Mouse (Mus musculus) hindbrain, embryonic 12.5 days (tissue): ENCODE measurements at regions not wholly inside any gene's neighbourhood (a gene's known extent, or its start where the extent isn't known, plus 50 kb on each side); places are given as distances from the start of the nearest gene placed in this dataset.
"Not testable (repeated sequence)": the region's sequence is repeated elsewhere in the genome, so short reads cannot be mapped to it uniquely, and the experiment has no call there.

Source experiments
- ATAC-seq: fragments of 200-750 bp; cut with Nextera tagmentation; 2 replicates; pipeline ENCODE4 v1.8.0; 2017; ENCODE audit warnings: moderate TSS enrichment; ENCODE audit not compliant: low FRiP score
- H3K27ac ChIP-seq: fragments of 300-500 bp; sonication (generic); 2 replicates; pipeline ENCODE4 v1.5.1; 2016; ENCODE audit warnings: mild to moderate bottlenecking
- H3K27me3 ChIP-seq: fragments of 300-500 bp; sonication (generic); 2 replicates; pipeline ENCODE4 v1.6.1; 2016; ENCODE audit warnings: mild to moderate bottlenecking
- H3K36me3 ChIP-seq: fragments of 300-500 bp; sonication (generic); 2 replicates; pipeline ENCODE4 v1.6.1; 2016; ENCODE audit warnings: mild to moderate bottlenecking
- H3K4me1 ChIP-seq: fragments of 300-500 bp; sonication (generic); 2 replicates; pipeline ENCODE4 v1.6.1; 2016
- H3K4me2 ChIP-seq: fragments of 300-500 bp; sonication (generic); replicated peaks from 2 replicates; pipeline ENCODE4 v1.6.1; 2016; ENCODE audit warnings: mild to moderate bottlenecking
- H3K4me3 ChIP-seq: fragments of 300-500 bp; sonication (generic); 2 replicates; pipeline ENCODE4 v1.5.1; 2016; ENCODE audit warnings: mild to moderate bottlenecking
- H3K9ac ChIP-seq: fragments of 300-500 bp; sonication (generic); 2 replicates; pipeline ENCODE4 v1.6.1; 2016; ENCODE audit warnings: mild to moderate bottlenecking, moderate library complexity
- H3K9me3 ChIP-seq: fragments of 300-500 bp; sonication (generic); replicated peaks from 2 replicates; pipeline ENCODE4 v1.6.1; 2016; ENCODE audit warnings: mild to moderate bottlenecking
- WGBS: fragments of 180-500 bp; shearing (Covaris S2); methylation state at CpG from one replicate; pipeline ENCODE4 v1.1.7; 2016; 5-methylcytosine and 5-hydroxymethylcytosine counted together

- H3K27ac ChIP-seq: no peak overlapping the region
- no peak overlapping the region for H3K4me2 ChIP-seq
- 89% methylated on average over 21 of the region's 21 CpGs for WGBS
- H3K9me3 ChIP-seq: no peaks in the 10 kb centered on the region
- 0 out of 2 replicates have a peak, but pooled peaks cover 4% of the 10 kb centered on the region for H3K4me1 ChIP-seq
- no peak overlapping the region for H3K4me3 ChIP-seq
- H3K9ac ChIP-seq: no peak overlapping the region
- ATAC-seq: no peak
- H3K36me3 ChIP-seq: no peaks in the 10 kb centered on the region
- no peaks in the 10 kb centered on the region for H3K27me3 ChIP-seq
These were observed 279.0 kb upstream of the Arglu1 start for GRCm38 (mm10) chr8:8969112-8969950.

GRCm38 (mm10) chr8:8966658-8967048 lies 276.3 kb upstream of the Arglu1 start:
- H3K36me3 ChIP-seq: no peaks in the 10 kb centered on the region
- no peaks in the 10 kb centered on the region for H3K27me3 ChIP-seq
- H3K9me3 ChIP-seq: no peaks in the 10 kb centered on the region
- no peak overlapping the region for H3K4me2 ChIP-seq
- no peak overlapping the region for H3K9ac ChIP-seq
- H3K4me3 ChIP-seq: no peak overlapping the region
- 73% methylated on average over 1 of the region's 1 CpGs for whole genome bisulfite sequencing
- no peak overlapping the region for H3K27ac ChIP-seq
- H3K4me1 ChIP-seq: 0 out of 2 replicates have a peak, but pooled peaks cover 4% of the 10 kb centered on the region
- no peak for ATAC-seq

GRCm38 (mm10) chr8:8965983-8966657 lies 275.8 kb upstream of the Arglu1 start:
- 0 out of 2 replicates have a peak, but pooled peaks cover 4% of the 10 kb centered on the region for H3K4me1 ChIP-seq
- H3K4me2 ChIP-seq: no peak overlapping the region
- H3K9ac ChIP-seq: no peak overlapping the region
- no peaks in the 10 kb centered on the region for H3K9me3 ChIP-seq
- H3K27ac ChIP-seq: no peak overlapping the region
- no peak overlapping the region for H3K4me3 ChIP-seq
- WGBS: 5% methylated on average over 10 of the region's 10 CpGs
- no peaks in the 10 kb centered on the region for H3K36me3 ChIP-seq
- no peak for ATAC-seq
- H3K27me3 ChIP-seq: no peaks in the 10 kb centered on the region

- Histone ChIP-seq H3K4me3 (no peak overlapping the region), H3K27ac (no peak overlapping the region), H3K4me1 (no peaks in the 10 kb centered on the region), H3K9ac (no peak overlapping the region), H3K36me3 (no peaks in the 10 kb centered on the region), H3K9me3 (no peaks in the 10 kb centered on the region), H3K4me2 (no peak overlapping the region), H3K27me3 (no peaks in the 10 kb centered on the region)
- WGBS: 88% methylated on average over 3 of the region's 3 CpGs
- no peak for ATAC-seq
These were observed 269.9 kb upstream of the Arglu1 start for GRCm38 (mm10) chr8:8960221-8960620.

DNA sequence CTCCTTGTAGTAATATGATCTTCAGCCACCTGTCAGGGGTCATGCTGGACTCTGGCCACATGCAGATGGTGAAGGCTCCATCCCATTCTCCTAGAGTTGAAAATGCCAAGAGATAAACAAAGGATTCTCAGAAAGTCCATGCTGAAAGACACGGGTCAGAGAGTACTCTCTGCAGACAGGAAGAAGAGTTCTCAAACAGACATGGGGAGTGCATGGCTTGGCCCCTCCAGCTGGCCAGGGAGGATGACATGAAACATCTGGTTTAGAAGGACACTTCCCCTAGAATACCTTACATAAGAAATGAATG lies 269.4 kb upstream of the Arglu1 start:
- Histone ChIP-seq H3K4me1 (no peaks in the 10 kb centered on the region), H3K9me3 (no peaks in the 10 kb centered on the region), H3K4me3 (no peak overlapping the region), H3K36me3 (no peaks in the 10 kb centered on the region), H3K27ac (no peak overlapping the region), H3K27me3 (no peaks in the 10 kb centered on the region), H3K9ac (no peak overlapping the region), H3K4me2 (no peak overlapping the region)
- ATAC-seq: no peak
- 48% methylated on average over 1 of the region's 1 CpGs for WGBS

- Histone ChIP-seq H3K27ac (no peak overlapping the region), H3K36me3 (no peaks in the 10 kb centered on the region), H3K27me3 (no peaks in the 10 kb centered on the region), H3K4me3 (no peak overlapping the region), H3K4me1 (no peaks in the 10 kb centered on the region), H3K4me2 (no peak overlapping the region), H3K9ac (no peak overlapping the region), H3K9me3 (no peaks in the 10 kb centered on the region)
- no peak for ATAC-seq
- 73% methylated on average over 8 of the region's 8 CpGs for WGBS
These were observed 268.9 kb upstream of the Arglu1 start for GRCm38 (mm10) chr8:8959021-8959786.

GRCm38 (mm10) chr8:8958140-8958539 lies 267.8 kb upstream of the Arglu1 start:
- H3K9ac ChIP-seq, H3K27ac ChIP-seq, H3K4me3 ChIP-seq, H3K27me3 ChIP-seq, H3K36me3 ChIP-seq, H3K4me1 ChIP-seq, H3K9me3 ChIP-seq, H3K4me2 ChIP-seq, ATAC-seq: not testable (repeated sequence)
- WGBS: 84% methylated on average over 8 of the region's 8 CpGs

DNA sequence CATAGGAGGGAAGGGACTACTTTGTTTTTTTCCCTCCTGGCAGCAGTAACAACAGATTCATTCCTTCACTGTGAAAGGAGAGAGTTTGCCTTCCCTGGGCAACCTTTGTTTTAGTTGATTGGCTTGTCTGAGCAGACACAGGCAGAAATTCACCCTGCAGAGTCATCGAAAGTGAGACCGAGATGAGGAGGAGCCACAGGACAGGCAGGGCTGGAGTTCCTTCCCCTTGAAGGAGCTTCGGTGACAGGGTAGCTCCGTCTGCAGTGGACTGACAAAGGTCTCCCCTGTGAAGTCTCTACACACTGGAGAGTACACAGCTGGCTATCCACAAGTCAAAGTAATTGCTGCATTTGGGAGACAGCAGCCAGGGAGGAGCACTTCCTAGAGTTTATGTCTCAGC lies 261.9 kb upstream of the Arglu1 start:
- Histone ChIP-seq H3K4me3 (no peak overlapping the region), H3K9me3 (no peaks in the 10 kb centered on the region), H3K36me3 (no peaks in the 10 kb centered on the region), H3K27me3 (no peaks in the 10 kb centered on the region), H3K4me2 (no peak overlapping the region), H3K9ac (no peak overlapping the region), H3K27ac (no peak overlapping the region), H3K4me1 (peaks cover 17% of the 10 kb centered on the region)
- ATAC-seq: no peak
- 4% methylated on average over 4 of the region's 4 CpGs for WGBS

DNA sequence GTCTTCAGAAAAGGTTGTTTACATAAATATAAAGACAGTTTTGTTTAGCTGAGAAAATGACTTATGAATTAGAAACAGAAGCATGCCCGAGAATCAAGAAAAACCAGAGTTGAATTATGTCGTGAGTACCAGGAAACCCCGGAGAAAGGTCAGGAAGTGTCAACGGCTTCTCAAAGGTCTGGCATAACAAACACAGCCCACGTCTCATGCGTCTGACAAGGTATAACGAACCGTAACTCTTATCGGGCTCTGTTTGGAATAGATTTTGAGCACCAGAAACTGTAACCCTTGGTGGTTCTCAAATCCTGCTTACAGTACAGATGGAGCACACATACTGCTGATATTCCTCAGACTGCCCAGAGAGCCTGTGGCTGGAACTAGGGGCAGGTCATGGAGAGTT lies 260.9 kb upstream of the Arglu1 start:
- H3K36me3 ChIP-seq: no peaks in the 10 kb centered on the region
- H3K9me3 ChIP-seq: no peaks in the 10 kb centered on the region
- H3K27me3 ChIP-seq: no peaks in the 10 kb centered on the region
- H3K4me3 ChIP-seq: no peak overlapping the region
- H3K4me2 ChIP-seq: no peak overlapping the region
- no peak for ATAC-seq
- peaks cover 18% of the 10 kb centered on the region for H3K4me1 ChIP-seq
- no peak overlapping the region for H3K27ac ChIP-seq
- H3K9ac ChIP-seq: no peak overlapping the region
- WGBS: 19% methylated on average over 9 of the region's 9 CpGs

GRCm38 (mm10) chr8:8947516-8948161 lies 257.3 kb upstream of the Arglu1 start:
- Histone ChIP-seq H3K36me3 (no peaks in the 10 kb centered on the region), H3K9ac (no peak overlapping the region), H3K9me3 (no peaks in the 10 kb centered on the region), H3K4me3 (no peak overlapping the region), H3K27me3 (no peaks in the 10 kb centered on the region), H3K4me2 (no peak overlapping the region), H3K27ac (no peak overlapping the region), H3K4me1 (peaks cover 18% of the 10 kb centered on the region)
- 44% methylated on average over 7 of the region's 7 CpGs for WGBS
- no peak for ATAC-seq

- WGBS: 57% methylated on average over 6 of the region's 6 CpGs
- Histone ChIP-seq H3K9me3 (no peaks in the 10 kb centered on the region), H3K4me3 (no peak overlapping the region), H3K27me3 (0 out of 2 replicates have a peak, but pooled peaks cover 2% of the 10 kb centered on the region), H3K4me1 (peaks cover 7% of the 10 kb centered on the region), H3K36me3 (no peaks in the 10 kb centered on the region), H3K27ac (no peak overlapping the region), H3K4me2 (no peak overlapping the region), H3K9ac (no peak overlapping the region)
- ATAC-seq: no peak
These were observed 252.7 kb upstream of the Arglu1 start for GRCm38 (mm10) chr8:8942991-8943390.

DNA sequence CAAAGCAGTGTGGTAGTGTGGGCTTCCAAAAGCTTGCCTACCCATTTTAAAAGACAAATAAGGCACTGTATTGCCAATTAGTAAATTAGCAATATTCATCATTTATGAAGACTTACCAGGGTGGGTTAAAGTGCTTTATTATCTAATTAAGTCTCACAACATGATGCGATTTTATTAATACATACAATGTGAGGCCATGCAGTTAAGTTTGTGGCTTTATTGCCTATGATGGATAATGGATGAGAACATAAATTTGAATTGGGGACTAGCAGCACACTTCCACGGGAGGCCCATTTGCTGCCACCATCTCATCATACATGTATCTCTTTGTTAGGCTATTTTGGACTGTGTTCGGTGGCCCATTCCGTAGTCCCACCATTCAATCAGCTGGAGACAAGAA lies 250.6 kb upstream of the Arglu1 start:
- H3K9me3 ChIP-seq: no peaks in the 10 kb centered on the region
- H3K27me3 ChIP-seq: 0 out of 2 replicates have a peak, but pooled peaks cover 2% of the 10 kb centered on the region
- no peak overlapping the region for H3K27ac ChIP-seq
- no peak overlapping the region for H3K4me3 ChIP-seq
- no peak overlapping the region for H3K4me2 ChIP-seq
- no peak for ATAC-seq
- 87% methylated on average over 4 of the region's 4 CpGs for WGBS
- no peak overlapping the region for H3K9ac ChIP-seq
- H3K4me1 ChIP-seq: no peaks in the 10 kb centered on the region
- H3K36me3 ChIP-seq: no peaks in the 10 kb centered on the region
